Mouse (Mus musculus): ENCODE data around the gene Ift88. TPM values are rescaled to one million over a fixed set of nuclear protein-coding genes. Genes with fewer than 3 reads are reported as not detected.
A peak's percentile ranks its signal among the peaks of the same experiment; 100 is the strongest.

The Ift88 gene
- polyA plus RNA-seq, 1 experiment from 2014 or later, result 14.7 TPM

GRCm38 (mm10) chr14:57525388-57526049 lies 101.7 kb downstream of the Ift88 start:
- H3K4me3 ChIP-seq, result peak overlapping the region; percentile 80
- under 1% methylated on average over 60 of the region's 60 CpGs for WGBS
- H3K4me1 ChIP-seq, result 0 out of 2 replicates have a peak, but pooled peaks cover 7% of the 10 kb centered on the region
- no peak overlapping the region for H3K27ac ChIP-seq
- no peaks in the 10 kb centered on the region for H3K9me3 ChIP-seq
- peak; percentile 82 for ATAC-seq (ENCODE audit: low FRiP score, low read depth)
- peak overlapping the region; percentile 68 for H3K9ac ChIP-seq
- peaks cover 24% of the 10 kb centered on the region for H3K27me3 ChIP-seq (replicated peaks)
- peak overlapping the region; percentile 89 for H3K4me2 ChIP-seq (replicated peaks)
- no peaks in the 10 kb centered on the region for H3K36me3 ChIP-seq

GRCm38 (mm10) chr14:57526050-57526623 lies 102.3 kb downstream of the Ift88 start:
- Histone ChIP-seq H3K27me3 (replicated peaks) (peaks cover 24% of the 10 kb centered on the region), H3K9ac (no peak overlapping the region), H3K4me3 (peak overlapping the region; percentile 80), H3K36me3 (no peaks in the 10 kb centered on the region), H3K27ac (no peak overlapping the region), H3K4me2 (replicated peaks) (peak overlapping the region; percentile 89), H3K9me3 (no peaks in the 10 kb centered on the region), H3K4me1 (0 out of 2 replicates have a peak, but pooled peaks cover 7% of the 10 kb centered on the region)
- WGBS, result 59% methylated on average over 10 of the region's 10 CpGs
- 0 out of 2 replicates have a peak, but pooled peaks have one; percentile 10 for ATAC-seq (ENCODE audit: low FRiP score, low read depth)

GRCm38 (mm10) chr14:57527122-57527521 lies 103.3 kb downstream of the Ift88 start:
- H3K4me2 ChIP-seq (replicated peaks), result no peak overlapping the region
- no peak for ATAC-seq (ENCODE audit: low FRiP score, low read depth)
- no peaks in the 10 kb centered on the region for H3K36me3 ChIP-seq
- H3K9me3 ChIP-seq, result no peaks in the 10 kb centered on the region
- H3K4me1 ChIP-seq, result 0 out of 2 replicates have a peak, but pooled peaks cover 7% of the 10 kb centered on the region
- no peak overlapping the region for H3K27ac ChIP-seq
- no peak overlapping the region for H3K4me3 ChIP-seq
- whole genome bisulfite sequencing, result 44% methylated on average over 7 of the region's 7 CpGs
- peaks cover 24% of the 10 kb centered on the region for H3K27me3 ChIP-seq (replicated peaks)
- no peak overlapping the region for H3K9ac ChIP-seq

GRCm38 (mm10) chr14:57527598-57527997 lies 103.7 kb downstream of the Ift88 start:
- WGBS, result 54% methylated on average over 2 of the region's 2 CpGs
- ATAC-seq (ENCODE audit: low FRiP score, low read depth), result no peak
- H3K9ac ChIP-seq, result no peak overlapping the region
- H3K4me3 ChIP-seq, result no peak overlapping the region
- H3K27me3 ChIP-seq (replicated peaks), result peaks cover 24% of the 10 kb centered on the region
- no peak overlapping the region for H3K27ac ChIP-seq
- no peak overlapping the region for H3K4me2 ChIP-seq (replicated peaks)
- H3K9me3 ChIP-seq, result no peaks in the 10 kb centered on the region
- 0 out of 2 replicates have a peak, but pooled peaks cover 7% of the 10 kb centered on the region for H3K4me1 ChIP-seq
- H3K36me3 ChIP-seq, result no peaks in the 10 kb centered on the region

- Histone ChIP-seq H3K9me3 (no peaks in the 10 kb centered on the region), H3K4me2 (replicated peaks) (no peak overlapping the region), H3K27me3 (replicated peaks) (peaks cover 12% of the 10 kb centered on the region), H3K4me3 (no peak overlapping the region), H3K4me1 (peaks cover 8% of the 10 kb centered on the region; the same call in 1 of the 2 replicates), H3K36me3 (no peaks in the 10 kb centered on the region), H3K27ac (no peak overlapping the region), H3K9ac (no peak overlapping the region)
- ATAC-seq (ENCODE audit: low FRiP score, low read depth), result no peak
- WGBS, result 56% methylated on average over 10 of the region's 10 CpGs
These were observed 105.4 kb downstream of the Ift88 start for GRCm38 (mm10) chr14:57529086-57529785.

GRCm38 (mm10) chr14:57529786-57530515 lies 106.1 kb downstream of the Ift88 start:
- no peaks in the 10 kb centered on the region for H3K36me3 ChIP-seq
- no peaks in the 10 kb centered on the region for H3K9me3 ChIP-seq
- peaks cover 9% of the 10 kb centered on the region for H3K4me1 ChIP-seq
- no peak overlapping the region for H3K27ac ChIP-seq
- H3K27me3 ChIP-seq (replicated peaks), result peaks cover 12% of the 10 kb centered on the region
- ATAC-seq (ENCODE audit: low FRiP score, low read depth), result no peak
- WGBS, result 71% methylated on average over 5 of the region's 5 CpGs
- no peak overlapping the region for H3K4me3 ChIP-seq
- no peak overlapping the region for H3K9ac ChIP-seq
- H3K4me2 ChIP-seq (replicated peaks), result no peak overlapping the region

- Histone ChIP-seq H3K4me1 (peaks cover 20% of the 10 kb centered on the region), H3K4me2 (replicated peaks) (no peak overlapping the region), H3K27me3 (replicated peaks) (peaks cover 1% of the 10 kb centered on the region), H3K9me3 (no peaks in the 10 kb centered on the region), H3K27ac (no peak overlapping the region), H3K9ac (no peak overlapping the region), H3K4me3 (no peak overlapping the region), H3K36me3 (no peaks in the 10 kb centered on the region)
- WGBS, result 90% methylated on average over 3 of the region's 3 CpGs
- no peak for ATAC-seq (ENCODE audit: low FRiP score, low read depth)
These were observed 108.7 kb downstream of the Ift88 start for GRCm38 (mm10) chr14:57532577-57532976.

- no peak overlapping the region for H3K9ac ChIP-seq
- no peak overlapping the region for H3K27ac ChIP-seq
- no peak overlapping the region for H3K4me2 ChIP-seq (replicated peaks)
- WGBS, result 37% methylated on average over 3 of the region's 3 CpGs
- H3K4me1 ChIP-seq, result peaks cover 20% of the 10 kb centered on the region
- no peak for ATAC-seq (ENCODE audit: low FRiP score, low read depth)
- no peaks in the 10 kb centered on the region; the same call in none of the 2 replicates for H3K27me3 ChIP-seq (replicated peaks)
- H3K9me3 ChIP-seq, result no peaks in the 10 kb centered on the region
- H3K36me3 ChIP-seq, result no peaks in the 10 kb centered on the region
- no peak overlapping the region for H3K4me3 ChIP-seq
These were observed 109.4 kb downstream of the Ift88 start for GRCm38 (mm10) chr14:57533214-57533613.

GRCm38 (mm10) chr14:57533841-57534240 lies 110.0 kb downstream of the Ift88 start:
- WGBS, result 13% methylated on average over 11 of the region's 11 CpGs

GRCm38 (mm10) chr14:57534346-57534745 lies 110.5 kb downstream of the Ift88 start:
- Histone ChIP-seq H3K9ac (no peak overlapping the region), H3K4me2 (replicated peaks) (no peak overlapping the region), H3K4me3 (no peak overlapping the region), H3K4me1 (peaks cover 20% of the 10 kb centered on the region), H3K27ac (no peak overlapping the region), H3K27me3 (replicated peaks) (no peaks in the 10 kb centered on the region; the same call in none of the 2 replicates), H3K36me3 (no peaks in the 10 kb centered on the region), H3K9me3 (no peaks in the 10 kb centered on the region)
- no peak for ATAC-seq (ENCODE audit: low FRiP score, low read depth)
- WGBS, result 7% methylated on average over 5 of the region's 5 CpGs

More at GRCm38 (mm10) chr14:57533841-57534240, 110.0 kb downstream of the Ift88 start:
- ATAC-seq (ENCODE audit: low FRiP score, low read depth), result no peak
- no peak overlapping the region for H3K4me2 ChIP-seq (replicated peaks)
- no peak overlapping the region for H3K9ac ChIP-seq
- H3K9me3 ChIP-seq, result no peaks in the 10 kb centered on the region
- H3K27me3 ChIP-seq (replicated peaks), result no peaks in the 10 kb centered on the region; the same call in none of the 2 replicates
- H3K36me3 ChIP-seq, result no peaks in the 10 kb centered on the region
- no peak overlapping the region for H3K4me3 ChIP-seq
- peaks cover 20% of the 10 kb centered on the region for H3K4me1 ChIP-seq
- no peak overlapping the region for H3K27ac ChIP-seq

- H3K9ac ChIP-seq, result no peak overlapping the region
- peaks cover 20% of the 10 kb centered on the region for H3K4me1 ChIP-seq
- no peaks in the 10 kb centered on the region; the same call in none of the 2 replicates for H3K27me3 ChIP-seq (replicated peaks)
- ATAC-seq (ENCODE audit: low FRiP score, low read depth), result no peak
- no peak overlapping the region for H3K4me3 ChIP-seq
- no peaks in the 10 kb centered on the region for H3K9me3 ChIP-seq
- WGBS, result 5% methylated on average over 8 of the region's 8 CpGs
- H3K27ac ChIP-seq, result no peak overlapping the region
- no peaks in the 10 kb centered on the region for H3K36me3 ChIP-seq
- H3K4me2 ChIP-seq (replicated peaks), result peak overlapping the region; percentile 26; the same call in 1 of the 2 replicates
These were observed 111.1 kb downstream of the Ift88 start for GRCm38 (mm10) chr14:57534961-57535360.

Data from neural tube, embryonic 12.5 days (tissue).